Mouse (Mus musculus): ENCODE results near the gene Cbl. TPM values are rescaled to one million over a fixed set of nuclear protein-coding genes. Genes with fewer than 3 reads are reported as not detected.

The Cbl gene
- polyA plus RNA-seq, 1 experiment: 8.1 TPM

GRCm38 (mm10) chr9:44108269-44109055, 125.4 kb downstream of the Cbl start:
- peaks cover 4% of the 10 kb centered on the region; the same call in 1 of the 2 replicates for H3K4me1 ChIP-seq (ENCODE audit: control insufficient read depth, insufficient read depth, low read length)
- WGBS: 73% methylated on average over 31 of the region's 31 CpGs
- no peak overlapping the region for H3K4me3 ChIP-seq (ENCODE audit: insufficient read depth, low read depth, low read length)
- no peaks in the 10 kb centered on the region for H3K36me3 ChIP-seq (ENCODE audit: control insufficient read depth, insufficient read depth, low read length)
- no peaks in the 10 kb centered on the region for H3K27me3 ChIP-seq (replicated peaks; ENCODE audit: control insufficient read depth, insufficient read depth, low read length)
- no peak overlapping the region for H3K27ac ChIP-seq (ENCODE audit: insufficient read depth, low read depth, low read length)
- TF ChIP-seq POLR2A (IDR thresholded peaks at IDR 0.05; ENCODE audit: low read depth, low read length) (no peak), CTCF (conservative IDR thresholded peaks at IDR 0.05; ENCODE audit: insufficient read depth, insufficient read length, low read depth, low read length) (no peak)
- DNase-seq: no peak

GRCm38 (mm10) chr9:44107557-44108179, 126.2 kb downstream of the Cbl start:
- Histone ChIP-seq H3K36me3 (ENCODE audit: control insufficient read depth, insufficient read depth, low read length) (no peaks in the 10 kb centered on the region), H3K27me3 (replicated peaks; ENCODE audit: control insufficient read depth, insufficient read depth, low read length) (no peaks in the 10 kb centered on the region), H3K4me1 (ENCODE audit: control insufficient read depth, insufficient read depth, low read length) (peaks cover 4% of the 10 kb centered on the region; the same call in 1 of the 2 replicates), H3K27ac (ENCODE audit: insufficient read depth, low read depth, low read length) (peak overlapping the region; percentile 21; the same call in 1 of the 2 replicates), H3K4me3 (ENCODE audit: insufficient read depth, low read depth, low read length) (peak overlapping the region; percentile 9; the same call in 1 of the 2 replicates)
- 34% methylated on average over 25 of the region's 25 CpGs for WGBS
- TF ChIP-seq POLR2A (IDR thresholded peaks at IDR 0.05; ENCODE audit: low read depth, low read length) (no peak), CTCF (conservative IDR thresholded peaks at IDR 0.05; ENCODE audit: insufficient read depth, insufficient read length, low read depth, low read length) (peak; percentile 32; the same call in 1 of the 2 replicates)
- DNase-seq: no peak

- Histone ChIP-seq H3K27me3 (replicated peaks; ENCODE audit: control insufficient read depth, insufficient read depth, low read length) (no peaks in the 10 kb centered on the region), H3K4me1 (ENCODE audit: control insufficient read depth, insufficient read depth, low read length) (peaks cover 4% of the 10 kb centered on the region; the same call in 1 of the 2 replicates), H3K4me3 (ENCODE audit: insufficient read depth, low read depth, low read length) (peak within 1 kb of the TSS; percentile 9; the same call in 1 of the 2 replicates), H3K36me3 (ENCODE audit: control insufficient read depth, insufficient read depth, low read length) (no peaks in the 10 kb centered on the region), H3K27ac (ENCODE audit: insufficient read depth, low read depth, low read length) (peak within 1 kb of the TSS; percentile 21; the same call in 1 of the 2 replicates)
- peak; percentile 92 for DNase-seq
- WGBS: 31% methylated on average over 8 of the region's 8 CpGs
- TF ChIP-seq CTCF (conservative IDR thresholded peaks at IDR 0.05; ENCODE audit: insufficient read depth, insufficient read length, low read depth, low read length): no peak
- no peak for TF ChIP-seq POLR2A (IDR thresholded peaks at IDR 0.05; ENCODE audit: low read depth, low read length)
Measured at GRCm38 (mm10) chr9:44107110-44107509, 126.7 kb downstream of the Cbl start, which contains the start of gene C1qtnf5. Gene C1qtnf5, plus strand, starts transcription at chr9:44107245.

- DNase-seq: no peak
- Histone ChIP-seq H3K36me3 (ENCODE audit: control insufficient read depth, insufficient read depth, low read length) (no peaks in the 10 kb centered on the region), H3K4me1 (ENCODE audit: control insufficient read depth, insufficient read depth, low read length) (peaks cover 4% of the 10 kb centered on the region; the same call in 1 of the 2 replicates), H3K27ac (ENCODE audit: insufficient read depth, low read depth, low read length) (no peak overlapping the region), H3K27me3 (replicated peaks; ENCODE audit: control insufficient read depth, insufficient read depth, low read length) (no peaks in the 10 kb centered on the region), H3K4me3 (ENCODE audit: insufficient read depth, low read depth, low read length) (no peak overlapping the region)
- TF ChIP-seq CTCF (conservative IDR thresholded peaks at IDR 0.05; ENCODE audit: insufficient read depth, insufficient read length, low read depth, low read length) (no peak), POLR2A (IDR thresholded peaks at IDR 0.05; ENCODE audit: low read depth, low read length) (no peak)
- WGBS: 74% methylated on average over 4 of the region's 4 CpGs
Measured at GRCm38 (mm10) chr9:44106596-44106995, 127.3 kb downstream of the Cbl start.

GRCm38 (mm10) chr9:44106182-44106581, 127.7 kb downstream of the Cbl start:
- no peak overlapping the region for H3K4me3 ChIP-seq (ENCODE audit: insufficient read depth, low read depth, low read length)
- H3K27me3 ChIP-seq (replicated peaks; ENCODE audit: control insufficient read depth, insufficient read depth, low read length): no peaks in the 10 kb centered on the region
- peaks cover 4% of the 10 kb centered on the region; the same call in 1 of the 2 replicates for H3K4me1 ChIP-seq (ENCODE audit: control insufficient read depth, insufficient read depth, low read length)
- H3K36me3 ChIP-seq (ENCODE audit: control insufficient read depth, insufficient read depth, low read length): no peaks in the 10 kb centered on the region
- 58% methylated on average over 7 of the region's 7 CpGs for WGBS
- DNase-seq: no peak
- no peak overlapping the region for H3K27ac ChIP-seq (ENCODE audit: insufficient read depth, low read depth, low read length)
- TF ChIP-seq CTCF (conservative IDR thresholded peaks at IDR 0.05; ENCODE audit: insufficient read depth, insufficient read length, low read depth, low read length): no peak
- no peak for TF ChIP-seq POLR2A (IDR thresholded peaks at IDR 0.05; ENCODE audit: low read depth, low read length)

- peaks cover 4% of the 10 kb centered on the region; the same call in 1 of the 2 replicates for H3K4me1 ChIP-seq (ENCODE audit: control insufficient read depth, insufficient read depth, low read length)
Measured at GRCm38 (mm10) chr9:44105781-44106180, 128.1 kb downstream of the Cbl start.

GRCm38 (mm10) chr9:44104881-44105280, 129.0 kb downstream of the Cbl start:
- WGBS: 88% methylated on average over 7 of the region's 7 CpGs
- DNase-seq: no peak
- H3K36me3 ChIP-seq (ENCODE audit: control insufficient read depth, insufficient read depth, low read length): no peaks in the 10 kb centered on the region
- no peak overlapping the region for H3K27ac ChIP-seq (ENCODE audit: insufficient read depth, low read depth, low read length)
- TF ChIP-seq CTCF (conservative IDR thresholded peaks at IDR 0.05; ENCODE audit: insufficient read depth, insufficient read length, low read depth, low read length) (no peak), POLR2A (IDR thresholded peaks at IDR 0.05; ENCODE audit: low read depth, low read length) (no peak)
- H3K27me3 ChIP-seq (replicated peaks; ENCODE audit: control insufficient read depth, insufficient read depth, low read length): no peaks in the 10 kb centered on the region
- H3K4me1 ChIP-seq (ENCODE audit: control insufficient read depth, insufficient read depth, low read length): peaks cover 4% of the 10 kb centered on the region; the same call in 1 of the 2 replicates
- H3K4me3 ChIP-seq (ENCODE audit: insufficient read depth, low read depth, low read length): no peak overlapping the region

More at GRCm38 (mm10) chr9:44105781-44106180, 128.1 kb downstream of the Cbl start:
- no peak for TF ChIP-seq POLR2A (IDR thresholded peaks at IDR 0.05; ENCODE audit: low read depth, low read length)
- no peak for TF ChIP-seq CTCF (conservative IDR thresholded peaks at IDR 0.05; ENCODE audit: insufficient read depth, insufficient read length, low read depth, low read length)
- DNase-seq: no peak
- 75% methylated on average over 10 of the region's 10 CpGs for WGBS
- Histone ChIP-seq H3K27ac (ENCODE audit: insufficient read depth, low read depth, low read length) (no peak overlapping the region), H3K4me3 (ENCODE audit: insufficient read depth, low read depth, low read length) (no peak overlapping the region), H3K36me3 (ENCODE audit: control insufficient read depth, insufficient read depth, low read length) (no peaks in the 10 kb centered on the region), H3K27me3 (replicated peaks; ENCODE audit: control insufficient read depth, insufficient read depth, low read length) (no peaks in the 10 kb centered on the region)
